Mouse (Mus musculus) left cerebral cortex, adult 8-10 months (tissue): ENCODE data around the gene Pla2g10. TPM values are rescaled to one million over a fixed set of nuclear protein-coding genes. Genes with fewer than 3 reads are reported as not detected.

ENCODE experiments used
- total RNA-seq, 4 experiments: library from RNA; stranded (reverse); gene quantifications; 2 replicates each; pipeline ENCODE4 v1.2.4; 2022

Pla2g10 gene
- total RNA-seq, 4 experiments from 2014 or later, result not detected

Other genes starting within 250 kb of the Pla2g10 start
- 10 to 100 TPM; 25.5 to 31.9 (median 28.1) TPM for gene Parn, start 62.8 kb downstream of the Pla2g10 start, total RNA-seq
- 10 to 100 TPM; 34.8 to 39.8 (median 35.8) TPM for gene Bfar, start 59.1 kb downstream of the Pla2g10 start, total RNA-seq
- 1 to 10 TPM; 4.3 to 4.5 (median 4.4) TPM for gene 3110001I22Rik, start 59.1 kb downstream of the Pla2g10 start, total RNA-seq
- 10 to 100 TPM; 47.7 to 52.9 (median 50.2) TPM for gene Rrn3, start 49.7 kb upstream of the Pla2g10 start, total RNA-seq
- 100 to 1,000 TPM in 2 of 4 experiments, 10 to 100 TPM in 2; 98.0 to 124 (median 102) TPM for gene Ntan1, start 87.9 kb upstream of the Pla2g10 start, total RNA-seq
- gene Pdxdc1, start 172.1 kb upstream of the Pla2g10 start, total RNA-seq, result 10 to 100 TPM; 72.0 to 79.0 (median 74.3) TPM
- gene Mpv17l, start 172.2 kb upstream of the Pla2g10 start, total RNA-seq, result 10 to 100 TPM; 67.6 to 78.6 (median 74.2) TPM